Mouse (Mus musculus) forelimb bud, embryonic 11.5 days (tissue): Measurements from ENCODE around the gene Acbd3.

Source experiments
- DNase-seq: peaks from one replicate; pipeline ENCODE4 v3.0.0-alpha.2; 2012; ENCODE audit warnings: low read depth, low spot score

Acbd3 gene

GRCm38 (mm10) chr1:180782906-180783579, 57.2 kb downstream of the Acbd3 start:
- DNase-seq: no peak

GRCm38 (mm10) chr1:180783580-180783928, 57.7 kb downstream of the Acbd3 start:
- DNase-seq: no peak

DNA sequence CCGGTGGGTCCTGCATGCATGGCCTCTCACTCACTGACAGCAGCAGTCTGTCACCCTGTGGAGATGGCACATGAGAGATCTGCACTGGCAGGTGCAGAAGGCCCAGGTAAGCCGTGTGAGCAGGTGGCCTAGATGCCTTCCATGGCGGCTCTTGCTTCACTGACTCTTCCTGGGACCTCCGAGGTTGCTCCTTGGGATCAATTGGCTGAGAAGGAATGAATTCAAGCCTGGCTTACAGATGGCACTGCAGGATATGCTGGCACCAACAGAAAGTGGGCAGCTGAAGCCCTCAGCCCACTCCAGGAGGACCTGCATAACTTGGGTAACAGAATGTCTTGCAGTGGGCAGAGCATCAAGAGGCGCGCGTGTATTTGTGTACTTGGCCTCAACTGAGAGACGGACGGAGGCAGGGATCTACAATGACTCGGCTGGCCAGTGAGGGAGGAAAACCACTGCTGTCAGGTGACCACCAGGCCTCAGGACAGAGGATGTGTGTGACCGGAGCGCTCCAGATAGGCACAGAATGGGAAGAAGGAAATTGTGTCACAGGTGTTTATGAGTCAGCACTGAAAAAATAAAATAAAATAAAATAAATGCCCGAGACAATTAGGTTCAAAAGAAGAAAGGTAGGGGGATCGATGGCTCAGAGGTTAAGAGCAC, 66.1 kb downstream of the Acbd3 start:
- no peak for DNase-seq

DNA sequence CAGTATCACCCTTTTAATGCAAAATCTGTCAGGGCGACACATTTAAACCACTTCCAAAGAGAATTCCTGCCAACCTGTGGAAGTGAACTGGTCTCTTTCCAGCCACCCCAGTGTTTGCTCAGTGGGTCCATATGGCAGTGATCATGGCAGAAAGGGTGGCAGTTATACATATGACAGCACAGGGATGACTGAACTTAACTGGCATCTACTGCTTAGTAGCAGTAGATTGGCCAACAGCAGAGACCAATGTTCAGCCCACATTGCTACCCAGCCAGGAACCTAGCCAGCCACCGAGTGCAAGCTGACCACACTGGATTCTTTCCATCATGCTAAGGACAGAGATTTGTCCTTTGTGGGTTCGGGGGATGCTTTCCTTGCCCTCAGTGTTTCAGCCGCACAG, 67.0 kb downstream of the Acbd3 start:
- no peak for DNase-seq

- DNase-seq: no peak
These were observed 67.7 kb downstream of the Acbd3 start for GRCm38 (mm10) chr1:180793445-180794117.

- DNase-seq: no peak
These were observed 68.3 kb downstream of the Acbd3 start for GRCm38 (mm10) chr1:180794170-180794569.

- DNase-seq: no peak
These were observed 72.8 kb downstream of the Acbd3 start for GRCm38 (mm10) chr1:180798660-180799059.

DNA sequence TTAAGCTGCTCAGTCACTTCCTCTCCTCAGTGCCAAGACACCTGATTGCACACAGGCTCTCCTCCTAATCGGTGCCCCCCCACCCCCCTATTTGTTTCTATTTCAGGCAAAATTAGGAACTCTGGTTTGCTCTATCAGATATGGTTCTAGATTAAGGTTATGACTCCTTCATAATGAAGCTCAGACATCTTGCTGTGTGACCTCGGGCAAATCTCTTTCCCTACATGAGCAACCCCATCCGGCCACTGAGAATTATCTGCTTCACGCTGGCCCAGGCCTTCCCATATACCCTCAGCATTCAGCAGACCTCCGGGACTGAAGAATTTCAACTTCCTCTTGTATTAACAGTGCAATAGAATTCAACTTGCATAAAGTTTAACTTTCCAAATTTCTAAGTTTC, 73.4 kb downstream of the Acbd3 start:
- DNase-seq: no peak

- DNase-seq: no peak
These were observed 74.2 kb downstream of the Acbd3 start for GRCm38 (mm10) chr1:180800022-180800421.

GRCm38 (mm10) chr1:180800814-180801213, 75.0 kb downstream of the Acbd3 start:
- no peak for DNase-seq

- DNase-seq: no peak
These were observed 75.7 kb downstream of the Acbd3 start for GRCm38 (mm10) chr1:180801466-180801994.
